ENCODE assay signal across 12 mouse cellular contexts in genomic region chr6:125067571-125067995, GRCm38 (mm10). TPM values are rescaled to one million over a fixed set of nuclear protein-coding genes. Genes with fewer than 3 reads are reported as not detected.
DNase-seq lines count a peak whose midpoint lies in the region; ATAC-seq and TF ChIP-seq lines count a peak whose summit lies in the region.
"Had no signal": no experiment of that assay in that cellular context is flagged by ENCODE, and none has a peak within 500 bp of the region (broad histone marks: within the 10 kb centered on the region; RNA-seq: fewer than 3 reads in every experiment).

Lpar5 (plus strand) TSS chr6:125067920.

- no peaks in the 10 kb centered on the region for H3K36me3 ChIP-seq in limb, embryonic 15.5 days
- H3K36me3 ChIP-seq in limb, embryonic 10.5 days = no peaks in the 10 kb centered on the region
- no peaks in the 10 kb centered on the region for H3K36me3 ChIP-seq in ES-E14 (ENCODE audit: control insufficient read depth, insufficient read depth, low read length, poor library complexity, severe bottlenecking)
- no peaks in the 10 kb centered on the region for H3K36me3 ChIP-seq in intestine, embryonic 15.5 days
- H3K36me3 ChIP-seq: hindbrain, embryonic 15.5 days had no signal

- H3K4me3 ChIP-seq in limb, embryonic 15.5 days = peak within 1 kb of the TSS; percentile 21
- H3K4me3 ChIP-seq in limb, embryonic 10.5 days = no peak within 1 kb of the TSS
- peak within 1 kb of the TSS; percentile 41 to 54 for H3K4me3 ChIP-seq in ES-E14 (ENCODE audit: insufficient read depth in 1 of 2, low read depth in 1 of 2, low read length in 2 of 2, poor library complexity in 1 of 2, severe bottlenecking in 1 of 2)
- peak within 1 kb of the TSS; percentile 28 for H3K4me3 ChIP-seq in intestine, embryonic 15.5 days (replicated peaks)
- no peak within 1 kb of the TSS for H3K4me3 ChIP-seq in gastrocnemius, adult 2 months
- H3K4me3 ChIP-seq in left cerebral cortex, adult 2 months = no peak within 1 kb of the TSS
- H3K4me3 ChIP-seq: hindbrain, embryonic 15.5 days had no signal

- H3K4me2 ChIP-seq in limb, embryonic 15.5 days = peak within 1 kb of the TSS; percentile 4; the same call in 1 of the 2 replicates
- H3K4me2 ChIP-seq in intestine, embryonic 15.5 days (replicated peaks) = peak within 1 kb of the TSS; percentile 42
- H3K4me2 ChIP-seq: hindbrain, embryonic 15.5 days had no signal

- intact Hi-C loops in gastrocnemius, adult 2 months (cut with DNase I) = no loop called here
- intact Hi-C loops in left cerebral cortex, adult 2 months (cut with DNase I) = no loop called here

- H3K27ac ChIP-seq in limb, embryonic 15.5 days = no peak within 1 kb of the TSS; the same call in 1 of the 2 replicates
- H3K27ac ChIP-seq in limb, embryonic 10.5 days = no peak within 1 kb of the TSS
- H3K27ac ChIP-seq in ES-E14 (ENCODE audit: insufficient read depth, low read depth, low read length, poor library complexity, severe bottlenecking) = peak within 1 kb of the TSS; percentile 51; the same call in 1 of the 2 replicates
- no peak within 1 kb of the TSS for H3K27ac ChIP-seq in intestine, embryonic 15.5 days
- H3K27ac ChIP-seq in gastrocnemius, adult 2 months = no peak within 1 kb of the TSS
- no peak within 1 kb of the TSS for H3K27ac ChIP-seq in left cerebral cortex, adult 2 months
- H3K27ac ChIP-seq: hindbrain, embryonic 15.5 days had no signal

- 38% methylated on average over 8 of the region's 8 CpGs for WGBS in limb, embryonic 15.5 days
- WGBS in limb, embryonic 10.5 days = 48% methylated on average over 8 of the region's 8 CpGs
- 35% methylated on average over 8 of the region's 8 CpGs for WGBS in intestine, embryonic 15.5 days

- peaks cover 16% of the 10 kb centered on the region for H3K4me1 ChIP-seq in limb, embryonic 15.5 days
- peaks cover 14% of the 10 kb centered on the region for H3K4me1 ChIP-seq in limb, embryonic 10.5 days
- H3K4me1 ChIP-seq in ES-E14 (ENCODE audit: control insufficient read depth in 2 of 2, insufficient read depth in 2 of 2, low read length in 2 of 2, poor library complexity in 1 of 2) = peaks cover 6 to 23% of the 10 kb centered on the region in 2 experiments
- H3K4me1 ChIP-seq in intestine, embryonic 15.5 days (replicated peaks) = peaks cover 8% of the 10 kb centered on the region

- H3K27me3 ChIP-seq in limb, embryonic 15.5 days = no peaks in the 10 kb centered on the region
- H3K27me3 ChIP-seq in limb, embryonic 10.5 days (ENCODE audit: low read depth, poor library complexity, severe bottlenecking) = peaks cover 7% of the 10 kb centered on the region; the same call in 1 of the 2 replicates
- no peaks in the 10 kb centered on the region for H3K27me3 ChIP-seq in intestine, embryonic 15.5 days (replicated peaks)
- H3K27me3 ChIP-seq: hindbrain, embryonic 15.5 days had no signal

- ATAC-seq in limb, embryonic 15.5 days (ENCODE audit: insufficient number of reproducible peaks, low FRiP score, low TSS enrichment, low read depth) = no peak
- peak; percentile 61; the same call in 1 of the 2 replicates for ATAC-seq in intestine, embryonic 15.5 days
- 0 out of 2 replicates have a peak, but pooled peaks have one; percentile 10 for ATAC-seq in neutrophil, adult 5-6 weeks (ENCODE audit: extremely low read depth, insufficient number of reproducible peaks, low FRiP score, poor library complexity, severe bottlenecking)

- in situ Hi-C loops in ES-E14 (cut with MboI; ENCODE audit: low sequenced_read_pairs in 2 of 2, unreplicated experiment in 2 of 2) = no loop called here

- no peak within 1 kb of the TSS for H3K9ac ChIP-seq in limb, embryonic 15.5 days
- peak within 1 kb of the TSS; percentile 5; the same call in 1 of the 2 replicates for H3K9ac ChIP-seq in ES-E14 (ENCODE audit: insufficient read depth, low read depth, low read length, poor library complexity, severe bottlenecking)
- H3K9ac ChIP-seq in intestine, embryonic 15.5 days = no peak within 1 kb of the TSS
- H3K9ac ChIP-seq: hindbrain, embryonic 15.5 days had no signal

- no peak for TF ChIP-seq CTCF in gastrocnemius, adult 2 months (IDR thresholded peaks at IDR 0.05)
- TF ChIP-seq CTCF in left cerebral cortex, adult 2 months (IDR thresholded peaks at IDR 0.05) = no peak

- DNase-seq in limb, embryonic 10.5 days (ENCODE audit: low spot score) = no peak
- DNase-seq in ES-E14 (ENCODE audit: low read depth, low spot score) = no peak
- DNase-seq in cerebellum, postnatal 25 days = no peak
- no peak for DNase-seq in gastrocnemius, adult 2 months
- no peak for DNase-seq in left cerebral cortex, adult 2 months (ENCODE audit: extremely low spot score in 1 of 2, low spot score in 2 of 2)
- DNase-seq: kidney, postnatal 4 days had no signal

- H3K9me3 ChIP-seq in limb, embryonic 15.5 days = no peaks in the 10 kb centered on the region
- no peaks in the 10 kb centered on the region for H3K9me3 ChIP-seq in limb, embryonic 10.5 days (replicated peaks)
- no peaks in the 10 kb centered on the region for H3K9me3 ChIP-seq in ES-E14 (ENCODE audit: control insufficient read depth, insufficient read depth, low read depth, low read length)
- H3K9me3 ChIP-seq in intestine, embryonic 15.5 days = no peaks in the 10 kb centered on the region
- H3K9me3 ChIP-seq: hindbrain, embryonic 15.5 days had no signal

TF ChIP-seq in ES-E14, 5 proteins besides CTCF, POLR2A, EP300 and RAD21:
- no peak for TF ChIP-seq MAFK (IDR thresholded peaks at IDR 0.05; ENCODE audit: insufficient read depth, low read depth, low read length)
- TF ChIP-seq CHD2 (IDR thresholded peaks at IDR 0.05; ENCODE audit: low read depth, low read length) = no peak
- TF ChIP-seq HCFC1 (IDR thresholded peaks at IDR 0.05; ENCODE audit: borderline replicate concordance, insufficient read depth, low read length) = no peak
- no peak for TF ChIP-seq ZNF384 (IDR thresholded peaks at IDR 0.05; ENCODE audit: low read depth, low read length)
- no peak for TF ChIP-seq ZC3H11A (IDR thresholded peaks at IDR 0.05; ENCODE audit: borderline replicate concordance, low read depth, low read length)

RNA-seq across cellular contexts. Expression of gene Lpar5, which starts in this region (rescaled TPM):
- polyA plus RNA-seq in limb, embryonic 15.5 days (2015; fragmentation: Nextera tagmentation; extraction: Ambion mirVana) = 6.5 and 6.6 TPM in 2 replicates
- polyA plus RNA-seq in limb, embryonic 10.5 days (2016; fragmentation: Nextera tagmentation; extraction: Ambion mirVana) = 0.14 and 0.18 TPM in 2 replicates
- 5.0 and 9.3 TPM in 2 replicates for total RNA-seq in ES-E14 (2012; rRNA removed)
- 5.8 and 6.1 TPM in 2 replicates for polyA plus RNA-seq in intestine, embryonic 15.5 days (2015; fragmentation: Nextera tagmentation; extraction: Ambion mirVana)
- 1.6 and 3.1 TPM in 2 replicates for total RNA-seq in neutrophil, adult 5-6 weeks (2017)
- not detected for total RNA-seq in gastrocnemius, adult 2 months (2021)
- total RNA-seq in left cerebral cortex, adult 2 months (2021) = under 1 TPM; 0.50 to 0.68 TPM
- total RNA-seq: gastrocnemius, adult 18-20 months had no signal
- polyA plus RNA-seq: heart, embryonic 14.5 days had no signal

Comparison
In these comparisons a context has a peak if more than half of its experiments do, and no peak if none do; other contexts are left out.
1. H3K4me3 ChIP-seq: peak in limb, embryonic 15.5 days (single experiment), ES-E14 (2 of 2) and intestine, embryonic 15.5 days (single experiment); none in limb, embryonic 10.5 days (single experiment), gastrocnemius, adult 2 months (single experiment) and left cerebral cortex, adult 2 months (single experiment).